ENCODE assay signal across 10 mouse cellular contexts in genomic region chr16:37636107-37636506, GRCm38 (mm10). TPM values are rescaled to one million over a fixed set of nuclear protein-coding genes. Genes with fewer than 3 reads are reported as not detected.
DNase-seq lines count a peak whose midpoint lies in the region; ATAC-seq and TF ChIP-seq lines count a peak whose summit lies in the region.
"Had no signal": no experiment of that assay in that cellular context is flagged by ENCODE, and none has a peak within 500 bp of the region (broad histone marks: within the 10 kb centered on the region; RNA-seq: fewer than 3 reads in every experiment).

No protein-coding gene starts in this region.

- ATAC-seq in intestine, postnatal 0 days = no peak
- no peak for ATAC-seq in intestine, embryonic 16.5 days
- no peak for ATAC-seq in cerebellum, adult (ENCODE audit: insufficient number of reproducible peaks, low FRiP score, low TSS enrichment)
- ATAC-seq in activated CD4-positive, CD25-positive, alpha-beta regulatory T cell, adult 4 months = no peak

- no peak overlapping the region for H3K27ac ChIP-seq in intestine, postnatal 0 days (ENCODE audit: low read depth, low read length)
- no peak overlapping the region for H3K27ac ChIP-seq in intestine, embryonic 16.5 days (ENCODE audit: low read length)

- no peak overlapping the region for H3K9ac ChIP-seq in intestine, postnatal 0 days (ENCODE audit: low read depth, low read length)
- no peak overlapping the region for H3K9ac ChIP-seq in intestine, embryonic 16.5 days (ENCODE audit: low read depth, low read length)

- WGBS in intestine, postnatal 0 days = 53% methylated on average over 6 of the region's 6 CpGs
- 52% methylated on average over 6 of the region's 6 CpGs for WGBS in intestine, embryonic 16.5 days

- no peaks in the 10 kb centered on the region for H3K27me3 ChIP-seq in intestine, postnatal 0 days (replicated peaks; ENCODE audit: control insufficient read depth, insufficient read depth, low read length)
- H3K27me3 ChIP-seq in intestine, embryonic 16.5 days (replicated peaks; ENCODE audit: control insufficient read depth, insufficient read depth, low read length) = no peaks in the 10 kb centered on the region

- intact Hi-C loops in left cerebral cortex, postnatal 25 days (cut with DNase I) = loop anchor here (1.0 kb wide), 1 partner anchor 94 kb away; no protein-coding TSS in a partner anchor

- peak; percentile 16 for DNase-seq in A20 (ENCODE audit: low read depth, low spot score)
- peak; percentile 57 for DNase-seq in adipocyte (ENCODE audit: low spot score)
- DNase-seq in left cerebral cortex, postnatal 25 days (ENCODE audit: low spot score in 2 of 2) = peak; percentile 43 to 80
- DNase-seq in layer of hippocampus, postnatal 14 days (ENCODE audit: low spot score in 2 of 2) = no peak

- peak; percentile 70 for TF ChIP-seq CTCF in intestine, postnatal 0 days (IDR thresholded peaks at IDR 0.05; ENCODE audit: low read depth)

- H3K4me3 ChIP-seq in intestine, postnatal 0 days (ENCODE audit: low read depth, low read length) = no peak overlapping the region
- H3K4me3 ChIP-seq in intestine, embryonic 16.5 days (ENCODE audit: low read length) = no peak overlapping the region

- no peak overlapping the region for H3K4me2 ChIP-seq in intestine, postnatal 0 days (replicated peaks; ENCODE audit: low read depth)
- no peak overlapping the region for H3K4me2 ChIP-seq in intestine, embryonic 16.5 days (ENCODE audit: low read depth, low read length)

- H3K9me3 ChIP-seq in intestine, postnatal 0 days (ENCODE audit: control insufficient read depth) = no peaks in the 10 kb centered on the region
- no peaks in the 10 kb centered on the region for H3K9me3 ChIP-seq in intestine, embryonic 16.5 days (ENCODE audit: control insufficient read depth, low read length)

- H3K4me1 ChIP-seq in intestine, postnatal 0 days (replicated peaks; ENCODE audit: control insufficient read depth, insufficient read depth, low read length) = no peaks in the 10 kb centered on the region
- H3K4me1 ChIP-seq in intestine, embryonic 16.5 days (ENCODE audit: control insufficient read depth, insufficient read depth, low read length) = no peaks in the 10 kb centered on the region

- H3K36me3 ChIP-seq in intestine, postnatal 0 days (ENCODE audit: control insufficient read depth, insufficient read depth) = no peaks in the 10 kb centered on the region
- no peaks in the 10 kb centered on the region for H3K36me3 ChIP-seq in intestine, embryonic 16.5 days (ENCODE audit: control insufficient read depth, insufficient read depth, low read length)

RNA-seq across cellular contexts. Expression of gene Ndufb4, which starts 18.1 kb away (rescaled TPM):
- polyA plus RNA-seq in intestine, postnatal 0 days (2015; fragmentation: Nextera tagmentation; extraction: Ambion mirVana) = 117 and 120 TPM in 2 replicates
- polyA plus RNA-seq in intestine, embryonic 16.5 days (2015; fragmentation: Nextera tagmentation; extraction: Ambion mirVana) = 58.1 and 60.9 TPM in 2 replicates
- 10 to 100 TPM; 67.8 to 69.2 TPM for total RNA-seq in left cerebral cortex, postnatal 25 days (2021)
- polyA plus RNA-seq in activated CD4-positive, CD25-positive, alpha-beta regulatory T cell, adult 4 months (2017; shearing (Covaris generic)) = 10 to 100 TPM; 47.3 to 60.5 TPM
- 10 to 100 TPM; 70.0 to 84.8 TPM for total RNA-seq in layer of hippocampus, postnatal 14 days (2021)

RNA-seq across cellular contexts. Expression of gene Hgd, which starts 56.2 kb away (rescaled TPM):
- 2.7 and 4.2 TPM in 2 replicates for polyA plus RNA-seq in intestine, postnatal 0 days (2015; fragmentation: Nextera tagmentation; extraction: Ambion mirVana)
- 1.2 TPM in 2 replicates for polyA plus RNA-seq in intestine, embryonic 16.5 days (2015; fragmentation: Nextera tagmentation; extraction: Ambion mirVana)
- total RNA-seq in left cerebral cortex, postnatal 25 days (2021) = not detected
- not detected for polyA plus RNA-seq in activated CD4-positive, CD25-positive, alpha-beta regulatory T cell, adult 4 months (2017; shearing (Covaris generic))
- not detected for total RNA-seq in layer of hippocampus, postnatal 14 days (2021)
- total RNA-seq: layer of hippocampus, adult 18-20 months; monocyte, adult 5-6 weeks had no signal

Comparison
In these comparisons a context has a peak if more than half of its experiments do, and no peak if none do; other contexts are left out.
1. DNase-seq: peak in A20 (single experiment), adipocyte (single experiment) and left cerebral cortex, postnatal 25 days (2 of 2); none in layer of hippocampus, postnatal 14 days (0 of 2).